Mouse (Mus musculus) CH12.LX (cell line): ENCODE measurements around the gene Luc7l3. TPM values are rescaled to one million over a fixed set of nuclear protein-coding genes. Genes with fewer than 3 reads are reported as not detected.

Experiments
- DNase-seq: peaks from one replicate; pipeline ENCODE4 v3.0.0-alpha.2; 2013; ENCODE audit errors: extremely low read depth
- H3K27ac ChIP-seq: 2 replicates; pipeline ENCODE4 v1.5.1; 2012; ENCODE audit warnings: low read depth, mild to moderate bottlenecking, control low read depth, moderate library complexity; ENCODE audit not compliant: insufficient read depth
- H3K27me3 ChIP-seq: replicated peaks from 2 replicates; pipeline ENCODE3; 2012; ENCODE audit warnings: inconsistent platforms
- H3K36me3 ChIP-seq, 2 experiments: replicated peaks in 1 of 2; 2 replicates each; pipeline versions ENCODE3 to v1.6.1; 2012; ENCODE audit warnings: inconsistent platforms in 1 of 2, low read length in 1 of 2, mild to moderate bottlenecking in 1 of 2, mixed read lengths in 1 of 2, moderate library complexity in 1 of 2; ENCODE audit not compliant: control insufficient read depth in 1 of 2, insufficient read depth in 1 of 2
- H3K4me1 ChIP-seq, 2 experiments: 2 replicates each; pipeline ENCODE4 v1.6.1; 2012; ENCODE audit warnings: inconsistent platforms in 1 of 2, moderate library complexity in 1 of 2; ENCODE audit not compliant: insufficient read depth in 2 of 2, control insufficient read depth in 1 of 2
- H3K4me2 ChIP-seq: 2 replicates; pipeline ENCODE4 v1.6.1; 2012; ENCODE audit warnings: low read depth, mild to moderate bottlenecking, control low read depth; ENCODE audit not compliant: poor library complexity, insufficient read depth, severe bottlenecking
- H3K4me3 ChIP-seq, 3 experiments: fragments of 150-350 bp in 1 of 3; sonication (generic) in 1 of 3; replicated peaks in 1 of 3; 2 replicates each; pipeline versions ENCODE3 to v1.5.1; 2011 to 2012; ENCODE audit warnings: low read depth in 2 of 3, low read length in 2 of 3, mild to moderate bottlenecking in 2 of 3, moderate library complexity in 2 of 3, control low read depth in 1 of 3, improper control_type of control experiment in 1 of 3, inconsistent platforms in 1 of 3, mixed read lengths in 1 of 3; ENCODE audit not compliant: poor library complexity in 1 of 3
- H3K79me2 ChIP-seq: replicated peaks from 2 replicates; pipeline ENCODE4 v1.6.1; 2012; ENCODE audit warnings: mild to moderate bottlenecking, moderate library complexity; ENCODE audit not compliant: control insufficient read depth, poor library complexity, insufficient read depth, severe bottlenecking; ENCODE audit errors: extremely low read depth
- H3K9ac ChIP-seq: 2 replicates; pipeline ENCODE4 v1.6.1; 2012; ENCODE audit warnings: low read depth, mild to moderate bottlenecking, control low read depth, moderate library complexity; ENCODE audit not compliant: insufficient read depth
- H3K9me3 ChIP-seq: replicated peaks from 2 replicates; pipeline ENCODE3; 2012; ENCODE audit warnings: low read length, inconsistent platforms, mixed read lengths
- CTCF ChIP-seq, 2 experiments: IDR thresholded peaks in 1 of 2; conservative IDR thresholded peaks in 1 of 2; 2 replicates each; pipeline ENCODE4 v1.5.1; 2011 to 2012; ENCODE audit warnings: low read depth in 2 of 2, low read length in 2 of 2, improper control_type of control experiment in 1 of 2, inconsistent platforms in 1 of 2, mild to moderate bottlenecking in 1 of 2, moderate library complexity in 1 of 2
- EP300 ChIP-seq: IDR thresholded peaks from 2 replicates; pipeline ENCODE4 v1.6.1; 2011; ENCODE audit warnings: low read length, improper control_type of control experiment
- HCFC1 ChIP-seq: IDR thresholded peaks from 2 replicates; pipeline ENCODE4 v1.6.1; 2012; ENCODE audit warnings: low read depth, mild to moderate bottlenecking, inconsistent platforms, low read length, improper control_type of control experiment
- KAT2A ChIP-seq: IDR thresholded peaks from 2 replicates; pipeline ENCODE4 v1.6.1; 2012; ENCODE audit warnings: low read length, improper control_type of control experiment, inconsistent platforms; ENCODE audit not compliant: insufficient replicate concordance
- MAX ChIP-seq: IDR thresholded peaks from 2 replicates; pipeline ENCODE4 v1.6.1; 2011; ENCODE audit warnings: low read length, improper control_type of control experiment
- MYC ChIP-seq: IDR thresholded peaks from 2 replicates; pipeline ENCODE4 v1.6.1; 2011; ENCODE audit warnings: low read depth, mild to moderate bottlenecking, improper control_type of control experiment, low read length
- NELFE ChIP-seq: IDR thresholded peaks from 2 replicates; pipeline ENCODE4 v1.6.1; 2011; ENCODE audit warnings: low read depth, low read length, improper control_type of control experiment
- NRF1 ChIP-seq: IDR thresholded peaks from 2 replicates; pipeline ENCODE4 v1.6.1; 2014; ENCODE audit warnings: low read depth, mild to moderate bottlenecking, inconsistent platforms, low read length, improper control_type of control experiment, moderate library complexity
- PAX5 ChIP-seq: IDR thresholded peaks from 2 replicates; pipeline ENCODE4 v1.6.1; 2012; ENCODE audit warnings: low read length, inconsistent platforms, mixed read lengths
- POLR2A ChIP-seq: IDR thresholded peaks from 2 replicates; pipeline ENCODE4 v1.6.1; 2011; ENCODE audit warnings: low read depth, mild to moderate bottlenecking, improper control_type of control experiment, low read length
- RAD21 ChIP-seq: IDR thresholded peaks from 2 replicates; pipeline ENCODE4 v1.6.1; 2011; ENCODE audit warnings: low read depth, mild to moderate bottlenecking, low read length, improper control_type of control experiment, moderate library complexity
- RCOR1 ChIP-seq: conservative IDR thresholded peaks from 2 replicates; pipeline ENCODE4 v1.6.1; 2012; ENCODE audit warnings: low read depth, mild to moderate bottlenecking, inconsistent platforms, low read length, improper control_type of control experiment
- SIN3A ChIP-seq: IDR thresholded peaks from 2 replicates; pipeline ENCODE4 v1.6.1; 2012; ENCODE audit warnings: low read length, improper control_type of control experiment, inconsistent platforms
- SMC3 ChIP-seq: IDR thresholded peaks from 2 replicates; pipeline ENCODE4 v1.6.1; 2011; ENCODE audit warnings: low read depth, low read length, improper control_type of control experiment
- TBP ChIP-seq: conservative IDR thresholded peaks from 2 replicates; pipeline ENCODE4 v1.6.1; 2011; ENCODE audit warnings: low read depth, low read length, improper control_type of control experiment
- TCF12 ChIP-seq: IDR thresholded peaks from 2 replicates; pipeline ENCODE4 v1.6.1; 2014; ENCODE audit warnings: low read depth, mild to moderate bottlenecking, inconsistent platforms, low read length, improper control_type of control experiment
- UBTF ChIP-seq: IDR thresholded peaks from 2 replicates; pipeline ENCODE4 v1.6.1; 2012; ENCODE audit warnings: low read depth, mild to moderate bottlenecking, inconsistent platforms, low read length, improper control_type of control experiment, moderate library complexity
- ZKSCAN1 ChIP-seq: IDR thresholded peaks from 2 replicates; pipeline ENCODE4 v1.6.1; 2012; ENCODE audit warnings: low read depth, inconsistent platforms, low read length, improper control_type of control experiment, borderline replicate concordance
- ZNF384 ChIP-seq: IDR thresholded peaks from 2 replicates; pipeline ENCODE4 v1.6.1; 2012; ENCODE audit warnings: low read depth, low read length, improper control_type of control experiment, inconsistent platforms
- dilution Hi-C: fragments of 300-500 bp; cut with MboI; formaldehyde crosslinking; loops from 2 replicates; pipeline ENCODE4 v1.14.3; 2020; ENCODE audit warnings: low sequenced_read_pairs; ENCODE audit not compliant: extremely low pct_unique_long_range_greater_than_20kb, extremely low pct_ligation_motif_present
- in situ Hi-C: fragments of 300-500 bp; cut with MboI; formaldehyde crosslinking; loops from 3 replicates; pipeline ENCODE4 v1.14.3; 2019; ENCODE audit warnings: low sequenced_read_pairs, low pct_ligation_motif_present, low pct_unique_long_range_greater_than_20kb, mixed read lengths
- polyA plus RNA-seq: library from polyadenylated mRNA; unstranded; fragments of >175 nt; gene quantifications from 2 replicates; pipeline ENCODE4 v1.2.1, GENCODE M21; 2012; ENCODE audit warnings: low read depth; ENCODE audit not compliant: insufficient read length
- total RNA-seq, 2 experiments: library from RNA; depleted of rRNA; stranded (reverse); fragments of 300-350 nt in 1 of 2; fragments of >200 nt in 1 of 2; gene quantifications; 2 replicates each; pipeline ENCODE4 v1.2.3; 2012 to 2014

The Luc7l3 gene
- total and polyA plus RNA-seq, 3 experiments, result 57.7 to 246 (median 69.8) TPM

- Histone ChIP-seq H3K4me1 (peaks cover 0 to 8% of the 10 kb centered on the region in 2 experiments; a peak in 3 of 4 replicates), H3K27ac (no peak overlapping the region), H3K79me2 (no peaks in the 10 kb centered on the region), H3K9me3 (no peaks in the 10 kb centered on the region), H3K4me2 (no peak overlapping the region), H3K9ac (no peak overlapping the region), H3K36me3 (no peaks in the 10 kb centered on the region), H3K27me3 (peaks cover 2% of the 10 kb centered on the region), H3K4me3 (no peak overlapping the region)
- no peak for TF ChIP-seq TCF12
- TF ChIP-seq NRF1, result no peak
- TF ChIP-seq RCOR1, result no peak
- TF ChIP-seq UBTF, result no peak
- no peak for TF ChIP-seq EP300
- TF ChIP-seq NELFE, result no peak
- TF ChIP-seq SIN3A, result no peak
- TF ChIP-seq CTCF (conservative IDR thresholded peaks at IDR 0.05 in 1 of 2, IDR thresholded peaks at IDR 0.05 in 1 of 2; ENCODE audit: low read depth in 2 of 2, low read length in 2 of 2), result no peak
- TF ChIP-seq TBP, result no peak
- TF ChIP-seq KAT2A, result no peak
- no peak for TF ChIP-seq RAD21
- TF ChIP-seq POLR2A, result no peak
- TF ChIP-seq HCFC1, result no peak
- no peak for TF ChIP-seq MAX
- TF ChIP-seq ZNF384, result no peak
- no peak for TF ChIP-seq SMC3
- TF ChIP-seq ZKSCAN1, result no peak
- no peak for TF ChIP-seq PAX5
- in situ Hi-C loops (no loop called here), dilution Hi-C loops (no loop called here)
- DNase-seq, result no peak
Measured at GRCm38 (mm10) chr11:94243422-94244180, 78.2 kb downstream of the Luc7l3 start.

GRCm38 (mm10) chr11:94242760-94243421 is 78.9 kb downstream of the Luc7l3 start:
- H3K9me3 ChIP-seq, result no peaks in the 10 kb centered on the region
- dilution Hi-C loops (no loop called here), in situ Hi-C loops (no loop called here)
- no peak overlapping the region for H3K4me2 ChIP-seq
- TF ChIP-seq MYC, result no peak
- H3K27ac ChIP-seq, result no peak overlapping the region
- peaks cover 2% of the 10 kb centered on the region for H3K27me3 ChIP-seq
- no peaks in the 10 kb centered on the region for H3K79me2 ChIP-seq
- no peak overlapping the region for H3K9ac ChIP-seq
- H3K4me3 ChIP-seq, result no peak overlapping the region
- DNase-seq, result no peak
- H3K36me3 ChIP-seq, result no peaks in the 10 kb centered on the region
- H3K4me1 ChIP-seq, result peaks cover 0 to 10% of the 10 kb centered on the region in 2 experiments; a peak in 3 of 4 replicates
